ENCODE assay signal across 9 mouse cellular contexts in the genomic region with DNA sequence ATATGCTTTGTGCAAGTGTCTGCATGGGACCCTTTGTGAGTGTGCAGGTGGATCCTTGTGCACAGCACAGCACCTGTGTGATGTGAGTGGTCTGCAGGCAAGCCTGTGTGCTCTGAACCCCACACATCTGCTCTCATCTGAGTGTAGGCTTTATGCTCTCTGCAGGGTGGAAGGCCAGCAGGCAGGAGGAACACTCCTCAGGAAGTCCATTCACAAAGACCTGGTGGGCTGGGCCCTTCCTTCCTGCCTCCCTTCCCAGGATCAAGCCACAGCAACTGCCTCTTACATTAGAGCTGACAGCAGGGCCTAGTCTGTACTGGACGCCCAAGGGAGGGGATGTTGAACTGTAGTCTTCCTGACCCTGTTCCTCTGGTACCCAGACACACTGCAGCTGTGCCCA. TPM values are rescaled to one million over a fixed set of nuclear protein-coding genes. Genes with fewer than 3 reads are reported as not detected.
A peak's percentile ranks its signal among the peaks of the same experiment; 100 is the strongest.
DNase-seq lines count a peak whose midpoint lies in the region; ATAC-seq and TF ChIP-seq lines count a peak whose summit lies in the region.
"Had no signal": no experiment of that assay in that cellular context is flagged by ENCODE, and none has a peak within 500 bp of the region (broad histone marks: within the 10 kb centered on the region; RNA-seq: fewer than 3 reads in every experiment).

No protein-coding gene starts in this region.

- H3K9ac ChIP-seq in forebrain, postnatal 0 days = no peak overlapping the region
- no peak overlapping the region for H3K9ac ChIP-seq in forebrain, embryonic 14.5 days (ENCODE audit: low read length)

- H3K36me3 ChIP-seq in forebrain, postnatal 0 days (ENCODE audit: insufficient read depth) = no peaks in the 10 kb centered on the region
- no peaks in the 10 kb centered on the region for H3K36me3 ChIP-seq in forebrain, embryonic 14.5 days (ENCODE audit: control insufficient read depth, insufficient read depth, low read length)
- H3K36me3 ChIP-seq in kidney, adult 2 months (ENCODE audit: control insufficient read depth, insufficient read depth, low read length) = no peaks in the 10 kb centered on the region

- no peaks in the 10 kb centered on the region for H3K4me1 ChIP-seq in forebrain, postnatal 0 days (ENCODE audit: insufficient read depth)
- no peaks in the 10 kb centered on the region for H3K4me1 ChIP-seq in forebrain, embryonic 14.5 days (ENCODE audit: control insufficient read depth, insufficient read depth, low read length)
- H3K4me1 ChIP-seq in brown adipose tissue, adult 24 weeks (ENCODE audit: control insufficient read depth, insufficient read depth, insufficient read length, low read length) = peaks cover 28% of the 10 kb centered on the region
- H3K4me1 ChIP-seq in kidney, adult 2 months (ENCODE audit: control insufficient read depth, insufficient read depth, low read length) = no peaks in the 10 kb centered on the region
- peaks cover 11% of the 10 kb centered on the region for H3K4me1 ChIP-seq in lung, adult 2 months (ENCODE audit: control insufficient read depth, insufficient read depth, low read length)

- WGBS in forebrain, postnatal 0 days = 50% methylated on average over 1 of the region's 1 CpGs
- WGBS in forebrain, embryonic 14.5 days = 56% methylated on average over 1 of the region's 1 CpGs
- 65% methylated on average over 1 of the region's 1 CpGs for WGBS in kidney, adult 2 months
- 55% methylated on average over 1 of the region's 1 CpGs for WGBS in lung, adult 2 months

- H3K4me3 ChIP-seq in forebrain, postnatal 0 days (ENCODE audit: low read depth, low read length) = no peak overlapping the region
- no peak overlapping the region for H3K4me3 ChIP-seq in forebrain, embryonic 14.5 days (ENCODE audit: low read depth, low read length)
- H3K4me3 ChIP-seq in brown adipose tissue, adult 24 weeks (ENCODE audit: insufficient read depth, low read depth, low read length) = peak overlapping the region; percentile 11; the same call in 1 of the 2 replicates
- no peak overlapping the region for H3K4me3 ChIP-seq in kidney, adult 2 months (ENCODE audit: insufficient read depth, low read depth, low read length)
- no peak overlapping the region for H3K4me3 ChIP-seq in lung, adult 2 months (replicated peaks; ENCODE audit: extremely low read depth, low read depth, low read length)

- no peak overlapping the region for H3K27ac ChIP-seq in forebrain, postnatal 0 days (ENCODE audit: low read depth, low read length)
- no peak overlapping the region for H3K27ac ChIP-seq in forebrain, embryonic 14.5 days (ENCODE audit: low read depth, low read length)
- H3K27ac ChIP-seq in brown adipose tissue, adult 24 weeks (replicated peaks; ENCODE audit: low read depth, low read length) = peak overlapping the region; percentile 98
- H3K27ac ChIP-seq in kidney, adult 2 months (ENCODE audit: insufficient read depth, low read depth, low read length) = peak overlapping the region; percentile 80

- no peaks in the 10 kb centered on the region for H3K27me3 ChIP-seq in forebrain, postnatal 0 days (ENCODE audit: insufficient read depth, low read length)
- no peaks in the 10 kb centered on the region for H3K27me3 ChIP-seq in forebrain, embryonic 14.5 days (replicated peaks; ENCODE audit: control insufficient read depth, insufficient read depth, low read length)
- no peaks in the 10 kb centered on the region for H3K27me3 ChIP-seq in kidney, adult 2 months (replicated peaks; ENCODE audit: control insufficient read depth, insufficient read depth, low read length)

- no peaks in the 10 kb centered on the region for H3K9me3 ChIP-seq in forebrain, postnatal 0 days (ENCODE audit: low read length)
- H3K9me3 ChIP-seq in forebrain, embryonic 14.5 days (replicated peaks; ENCODE audit: control insufficient read depth, low read length) = no peaks in the 10 kb centered on the region

- no peak overlapping the region for H3K4me2 ChIP-seq in forebrain, postnatal 0 days (ENCODE audit: low read depth)
- no peak overlapping the region for H3K4me2 ChIP-seq in forebrain, embryonic 14.5 days (ENCODE audit: low read length)

- TF ChIP-seq POLR2A in kidney, adult 2 months (IDR thresholded peaks at IDR 0.05; ENCODE audit: low read depth, low read length) = peak; percentile 5
- TF ChIP-seq POLR2A in lung, adult 2 months (IDR thresholded peaks at IDR 0.05; ENCODE audit: borderline replicate concordance, extremely low read depth, low read depth, low read length) = peak; percentile 36; the same call in 1 of the 2 replicates

- 0 out of 2 replicates have a peak, but pooled peaks have one; percentile 8 for ATAC-seq in forebrain, postnatal 0 days
- no peak for ATAC-seq in forebrain, embryonic 14.5 days
- no peak for ATAC-seq in monocyte, adult 5-6 weeks (replicated peaks; ENCODE audit: insufficient number of reproducible peaks, low FRiP score, low TSS enrichment, poor library complexity, severe bottlenecking)

- DNase-seq in forebrain, postnatal 0 days = no peak
- DNase-seq in forebrain, embryonic 14.5 days (ENCODE audit: low spot score) = no peak
- peak; percentile 84 for DNase-seq in kidney, adult 2 months
- peak; percentile 40 for DNase-seq in lung, adult 2 months
- no peak for DNase-seq in cerebellum, adult 8-10 months
- DNase-seq in layer of hippocampus, adult 9-10 months (ENCODE audit: low spot score) = no peak

- no peak for TF ChIP-seq CTCF in forebrain, postnatal 0 days (IDR thresholded peaks at IDR 0.05; ENCODE audit: low read depth)
- no peak for TF ChIP-seq CTCF in kidney, adult 2 months (conservative IDR thresholded peaks at IDR 0.05; ENCODE audit: insufficient read depth, insufficient read length, low read depth, low read length)
- no peak for TF ChIP-seq CTCF in lung, adult 2 months (IDR thresholded peaks at IDR 0.05; ENCODE audit: insufficient read depth, low read length)

RNA-seq across cellular contexts. Expression of a gene that starts 1.1 kb away (rescaled TPM):
- total RNA-seq in forebrain, postnatal 0 days (2014; rRNA removed) = not detected in 2 replicates
- not detected in 2 replicates for polyA plus RNA-seq in forebrain, postnatal 0 days (2015; fragmentation: Nextera tagmentation; extraction: Ambion mirVana)
- not detected in 2 replicates for polyA plus RNA-seq in forebrain, embryonic 14.5 days (2014; fragmentation: Nextera tagmentation; extraction: Ambion mirVana)
- polyA plus RNA-seq in brown adipose tissue, adult 24 weeks (2012; ENCODE audit: insufficient read depth, insufficient read length, missing spikeins) = not detected in 2 replicates
- polyA plus RNA-seq in kidney, adult 2 months (2012; rRNA removed) = not detected in 2 replicates
- not detected in 2 replicates for polyA plus RNA-seq in lung, adult 2 months (2012; rRNA removed)
- total RNA-seq in monocyte, adult 5-6 weeks (2017) = not detected in 3 replicates
- polyA plus RNA-seq: limb, embryonic 14.5 days had no signal

RNA-seq across cellular contexts. Expression of a gene that starts 7.3 kb away (rescaled TPM):
- 5.3 and 6.3 TPM in 2 replicates for total RNA-seq in forebrain, postnatal 0 days (2014; rRNA removed)
- polyA plus RNA-seq in forebrain, postnatal 0 days (2015; fragmentation: Nextera tagmentation; extraction: Ambion mirVana) = 2.2 and 2.4 TPM in 2 replicates
- 1.6 and 1.8 TPM in 2 replicates for polyA plus RNA-seq in forebrain, embryonic 14.5 days (2014; fragmentation: Nextera tagmentation; extraction: Ambion mirVana)
- polyA plus RNA-seq in brown adipose tissue, adult 24 weeks (2012; ENCODE audit: insufficient read depth, insufficient read length, missing spikeins) = 7.0 and 9.6 TPM in 2 replicates
- 7.8 and 8.4 TPM in 2 replicates for polyA plus RNA-seq in kidney, adult 2 months (2012; rRNA removed)
- polyA plus RNA-seq in lung, adult 2 months (2012; rRNA removed) = 56.2 and 58.3 TPM in 2 replicates
- total RNA-seq in monocyte, adult 5-6 weeks (2017) = not detected in 3 replicates

RNA-seq across cellular contexts. Expression of a gene that starts 25.5 kb away (rescaled TPM):
- 47.2 and 95.0 TPM in 2 replicates for total RNA-seq in forebrain, postnatal 0 days (2014; rRNA removed)
- polyA plus RNA-seq in forebrain, postnatal 0 days (2015; fragmentation: Nextera tagmentation; extraction: Ambion mirVana) = 94.0 and 96.2 TPM in 2 replicates
- polyA plus RNA-seq in forebrain, embryonic 14.5 days (2014; fragmentation: Nextera tagmentation; extraction: Ambion mirVana) = 110 and 112 TPM in 2 replicates
- polyA plus RNA-seq in brown adipose tissue, adult 24 weeks (2012; ENCODE audit: insufficient read depth, insufficient read length, missing spikeins) = 426 and 428 TPM in 2 replicates
- 107 and 112 TPM in 2 replicates for polyA plus RNA-seq in kidney, adult 2 months (2012; rRNA removed)
- polyA plus RNA-seq in lung, adult 2 months (2012; rRNA removed) = 67.6 and 76.4 TPM in 2 replicates
- total RNA-seq in monocyte, adult 5-6 weeks (2017) = 4.0 to 11.8 TPM (median 5.2 TPM) in 3 replicates

RNA-seq across cellular contexts. Expression of a gene that starts 45.5 kb away (rescaled TPM):
- total RNA-seq in forebrain, postnatal 0 days (2014; rRNA removed) = 113 and 120 TPM in 2 replicates
- 13.0 and 17.9 TPM in 2 replicates for polyA plus RNA-seq in forebrain, postnatal 0 days (2015; fragmentation: Nextera tagmentation; extraction: Ambion mirVana)
- 9.3 and 9.7 TPM in 2 replicates for polyA plus RNA-seq in forebrain, embryonic 14.5 days (2014; fragmentation: Nextera tagmentation; extraction: Ambion mirVana)
- 78.2 and 99.0 TPM in 2 replicates for polyA plus RNA-seq in brown adipose tissue, adult 24 weeks (2012; ENCODE audit: insufficient read depth, insufficient read length, missing spikeins)
- polyA plus RNA-seq in kidney, adult 2 months (2012; rRNA removed) = 95.3 and 105 TPM in 2 replicates
- 131 and 138 TPM in 2 replicates for polyA plus RNA-seq in lung, adult 2 months (2012; rRNA removed)
- 12.5 to 17.0 TPM (median 14.0 TPM) in 3 replicates for total RNA-seq in monocyte, adult 5-6 weeks (2017)

RNA-seq across cellular contexts. Expression of a gene that starts 47.8 kb away (rescaled TPM):
- total RNA-seq in forebrain, postnatal 0 days (2014; rRNA removed) = 0.62 and 1.7 TPM in 2 replicates
- 0.18 and 0.19 TPM in 2 replicates for polyA plus RNA-seq in forebrain, postnatal 0 days (2015; fragmentation: Nextera tagmentation; extraction: Ambion mirVana)
- 0.10 and 0.25 TPM in 2 replicates for polyA plus RNA-seq in forebrain, embryonic 14.5 days (2014; fragmentation: Nextera tagmentation; extraction: Ambion mirVana)
- polyA plus RNA-seq in brown adipose tissue, adult 24 weeks (2012; ENCODE audit: insufficient read depth, insufficient read length, missing spikeins) = 1.0 and 1.2 TPM in 2 replicates
- polyA plus RNA-seq in kidney, adult 2 months (2012; rRNA removed) = 1.5 and 7.5 TPM in 2 replicates
- 14.7 and 18.5 TPM in 2 replicates for polyA plus RNA-seq in lung, adult 2 months (2012; rRNA removed)
- 0.68 to 0.75 TPM in 2 of 3 replicates, not detected in the other for total RNA-seq in monocyte, adult 5-6 weeks (2017)

Comparison
In these comparisons a context has a peak if more than half of its experiments do, and no peak if none do; other contexts are left out.
1. DNase-seq: peak in kidney, adult 2 months (single experiment) and lung, adult 2 months (single experiment); none in forebrain, postnatal 0 days (single experiment), forebrain, embryonic 14.5 days (single experiment), cerebellum, adult 8-10 months (single experiment) and layer of hippocampus, adult 9-10 months (single experiment).
2. H3K27ac ChIP-seq: peak in brown adipose tissue, adult 24 weeks (single experiment) and kidney, adult 2 months (single experiment); none in forebrain, postnatal 0 days (single experiment) and forebrain, embryonic 14.5 days (single experiment).